Mouse (Mus musculus): ENCODE results near the gene Dad1.

Dad1 gene

DNA sequence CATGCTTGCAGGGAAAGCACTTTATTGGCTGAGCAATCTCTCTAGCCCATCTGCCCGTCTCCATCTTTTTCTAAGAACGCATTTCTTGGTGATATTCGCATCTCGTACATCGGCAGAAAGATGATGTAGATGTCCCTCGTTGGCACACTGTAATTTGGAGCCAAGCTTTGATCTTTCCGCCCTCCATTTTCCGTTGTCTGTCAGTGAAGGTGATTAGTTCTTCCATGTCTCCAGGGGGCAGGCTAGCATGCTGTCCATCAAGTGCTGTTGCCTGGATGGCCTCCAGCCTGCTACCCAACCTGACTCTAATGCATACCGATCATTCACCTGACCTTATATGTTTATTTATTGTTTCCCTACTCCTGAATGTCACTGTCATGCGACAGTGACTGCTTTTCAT is 50.1 kb downstream of the Dad1 start:
- DNase-seq = no peak

DNA sequence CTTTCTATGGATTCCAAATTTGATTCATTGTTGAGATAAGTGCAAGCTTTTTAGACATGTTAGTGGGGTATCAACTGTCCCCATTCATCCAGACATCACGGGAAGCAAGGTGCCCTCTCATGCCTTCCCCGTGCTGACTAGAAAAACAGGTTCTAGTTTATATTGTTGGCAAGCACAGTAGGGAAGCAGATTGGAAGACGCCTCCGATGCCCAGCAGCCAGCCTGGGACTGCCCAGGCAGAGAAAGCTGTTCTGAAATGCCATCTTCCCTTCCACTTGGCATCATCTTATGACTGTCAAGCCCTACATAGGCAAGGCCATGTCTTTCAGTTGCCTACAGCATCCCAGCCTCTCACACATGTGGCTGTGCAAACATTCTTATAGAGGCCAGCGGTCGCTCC is 50.7 kb downstream of the Dad1 start:
- DNase-seq = no peak

DNA sequence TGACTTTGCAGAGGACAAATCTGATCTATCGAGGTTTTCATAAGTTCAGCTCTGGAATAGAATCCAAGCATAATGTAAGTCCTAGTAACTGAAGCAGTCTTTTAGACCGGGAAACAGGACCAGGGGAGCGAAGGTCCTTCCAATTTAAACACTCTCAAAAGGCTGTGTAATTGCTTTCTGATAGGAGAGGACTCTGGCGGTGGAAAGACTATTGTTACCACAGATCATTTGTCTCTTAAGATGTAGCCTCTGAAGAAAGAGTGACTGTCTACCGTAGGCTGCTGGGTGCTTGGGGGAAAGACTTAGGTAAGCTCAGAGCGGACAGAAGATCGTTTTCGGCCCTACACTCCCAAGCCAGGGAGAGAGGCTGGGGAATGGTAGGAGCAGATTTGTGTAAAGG is 53.5 kb downstream of the Dad1 start:
- DNase-seq = no peak

DNA sequence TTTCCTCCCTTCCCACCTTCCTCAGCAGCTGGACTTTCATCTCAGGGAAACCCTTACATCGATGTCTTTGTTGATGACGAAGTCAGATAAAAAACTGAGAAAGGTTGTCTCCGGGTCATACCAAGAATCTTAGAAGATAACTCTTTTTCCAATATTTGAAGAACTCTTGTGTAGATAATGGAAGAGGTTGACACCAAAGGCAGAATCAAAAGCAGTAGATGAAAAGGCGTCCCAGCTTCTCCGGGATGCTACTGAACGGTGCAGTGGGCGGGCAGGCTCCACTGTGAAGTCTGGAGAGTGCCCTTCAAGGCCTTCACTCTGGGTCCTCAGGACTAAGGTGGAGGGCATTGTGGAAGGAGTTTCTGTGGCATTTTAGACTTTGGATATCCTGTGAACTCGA is 54.2 kb downstream of the Dad1 start:
- no peak for DNase-seq

DNA sequence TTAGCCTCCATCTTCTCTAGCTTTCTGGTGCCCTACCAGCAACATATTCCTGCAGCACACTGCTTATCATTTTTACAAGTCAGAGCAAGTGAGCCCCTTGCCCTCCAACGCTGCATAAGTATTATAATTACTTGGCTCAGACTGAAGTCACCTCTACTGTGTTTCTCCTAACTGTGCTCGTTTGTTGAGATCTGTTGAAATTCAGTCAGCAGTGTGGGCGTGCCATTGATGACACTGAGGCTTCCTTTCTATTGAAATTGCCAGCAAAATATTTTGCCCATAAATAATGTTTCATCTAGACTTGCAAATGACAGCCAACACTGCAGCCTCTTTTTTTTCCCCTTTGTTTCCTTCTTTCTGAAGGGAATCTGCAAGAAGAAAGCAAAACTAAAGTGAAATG is 56.2 kb downstream of the Dad1 start:
- no peak for DNase-seq

DNA sequence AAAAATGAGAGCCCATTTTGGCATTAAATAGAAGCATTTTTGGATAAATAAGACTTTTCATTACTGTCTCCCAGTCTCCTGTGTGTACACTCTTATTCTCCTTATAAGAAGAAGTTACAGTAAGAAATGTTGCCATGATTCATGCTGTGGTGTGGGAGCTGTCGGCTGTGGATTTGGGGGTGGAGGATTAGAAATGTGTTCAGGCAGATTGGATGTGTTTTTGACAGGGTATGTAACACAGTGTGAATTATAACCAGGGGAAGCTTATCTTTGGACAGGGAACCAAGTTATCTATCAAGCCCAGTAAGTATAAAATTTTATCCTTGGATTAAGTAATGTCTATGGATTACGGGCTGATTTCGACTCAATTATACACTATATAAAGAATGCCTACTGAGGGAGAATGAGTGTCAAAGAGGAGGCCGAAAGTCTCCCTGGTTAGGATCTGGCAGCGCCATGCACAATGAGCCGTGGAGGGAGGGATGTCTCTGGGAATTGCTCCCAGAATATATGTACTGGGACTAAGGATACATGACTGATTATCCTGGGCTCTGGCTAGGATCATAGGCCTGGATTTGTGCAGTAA is 58.0 kb downstream of the Dad1 start:
- no peak for DNase-seq

DNA sequence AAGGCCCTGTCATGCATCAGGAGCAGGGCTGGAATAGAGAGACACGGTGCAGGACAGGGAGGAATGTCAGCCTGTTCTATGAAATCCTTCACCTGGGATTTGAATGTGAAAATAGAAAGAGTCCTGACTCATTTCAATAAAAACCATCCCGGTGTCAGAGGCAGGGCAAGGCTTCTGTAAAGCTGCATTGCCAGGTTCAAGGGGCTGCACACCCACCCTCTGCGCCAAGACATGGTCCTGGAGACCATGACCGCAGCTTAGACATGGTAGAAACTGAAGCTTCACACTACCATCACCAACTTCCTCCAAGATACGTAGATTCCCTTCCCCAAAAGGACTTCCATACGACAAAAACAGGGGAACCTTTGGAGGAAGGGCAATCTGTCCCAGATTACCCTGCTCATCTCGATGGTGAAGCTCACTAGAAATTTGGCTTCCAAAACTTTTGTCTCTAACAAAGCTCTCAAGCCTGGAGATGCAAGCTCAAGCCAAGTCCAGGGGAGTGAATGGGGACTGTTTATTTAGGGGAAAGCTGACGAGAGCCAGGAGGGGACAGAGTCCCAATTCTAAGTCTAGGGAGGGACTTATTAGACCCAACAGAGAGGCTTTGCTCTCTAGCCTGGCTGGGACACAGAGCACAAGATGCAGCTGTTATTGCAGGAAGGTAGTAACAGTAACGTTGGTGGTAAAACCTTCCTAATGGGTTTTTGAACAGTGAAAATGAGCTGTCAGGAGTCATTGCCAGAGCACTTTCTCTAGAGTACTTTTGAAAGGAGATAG is 60.4 kb downstream of the Dad1 start:
- DNase-seq = no peak

DNA sequence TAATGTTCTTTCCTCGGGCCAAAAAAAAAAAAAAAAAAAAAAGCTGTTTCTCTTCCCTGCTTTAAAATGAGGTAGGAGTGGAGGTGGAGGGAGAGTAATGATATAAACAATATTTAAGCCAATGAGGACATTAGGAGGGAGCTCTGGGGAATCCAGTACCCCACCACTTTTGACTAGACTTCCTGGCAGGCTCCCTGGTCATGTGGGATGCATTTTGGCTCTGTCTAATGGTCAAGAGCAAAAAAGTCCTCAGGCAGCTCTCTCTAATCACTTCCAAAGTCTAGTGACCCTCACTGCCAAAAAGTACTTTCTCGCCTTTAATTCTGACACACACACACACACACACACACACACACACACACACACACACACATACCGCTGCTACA is 61.4 kb downstream of the Dad1 start:
- DNase-seq = peak in 1 of 2 experiments; percentile 50

DNA sequence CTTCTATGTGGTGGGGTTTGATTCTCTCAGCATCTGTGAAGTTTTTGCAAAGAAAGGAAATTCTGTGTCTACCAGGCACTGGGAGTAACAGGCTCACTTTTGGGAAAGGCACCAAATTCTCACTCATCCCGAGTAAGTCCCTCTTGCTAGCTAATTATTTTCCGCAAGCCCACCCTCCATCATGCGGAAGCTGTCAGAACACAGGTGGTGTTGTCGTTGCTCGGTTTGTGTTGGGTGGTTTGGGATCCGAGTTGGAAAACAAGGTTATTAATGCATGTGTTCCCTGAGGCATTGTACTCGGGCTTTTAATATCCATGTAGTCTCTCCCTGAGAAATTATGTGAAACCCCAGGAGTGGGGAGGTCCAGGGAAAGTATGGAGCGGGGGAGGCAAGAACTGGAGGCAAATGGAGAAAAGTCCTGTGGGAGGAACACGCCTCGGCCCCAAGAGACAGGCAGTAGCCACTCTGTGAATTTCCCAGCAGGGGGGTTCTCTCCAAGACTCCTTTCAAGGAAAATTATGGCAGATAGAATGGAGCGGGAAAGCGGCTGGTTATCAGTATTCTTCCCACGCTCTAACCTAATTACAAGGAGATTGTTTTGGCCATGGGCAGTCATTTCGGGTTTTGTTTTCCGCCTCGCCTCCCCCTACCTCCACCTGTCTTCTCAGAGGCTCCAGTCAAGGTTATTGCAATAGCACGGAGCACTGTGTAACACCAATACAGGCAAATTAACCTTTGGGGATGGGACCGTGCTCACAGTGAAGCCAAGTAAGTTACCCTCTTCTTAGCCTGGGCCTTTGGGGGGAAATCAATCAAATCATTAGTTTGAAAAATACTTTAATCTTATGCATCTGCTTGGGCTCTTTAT is 62.1 kb downstream of the Dad1 start:
- DNase-seq = no peak

DNA sequence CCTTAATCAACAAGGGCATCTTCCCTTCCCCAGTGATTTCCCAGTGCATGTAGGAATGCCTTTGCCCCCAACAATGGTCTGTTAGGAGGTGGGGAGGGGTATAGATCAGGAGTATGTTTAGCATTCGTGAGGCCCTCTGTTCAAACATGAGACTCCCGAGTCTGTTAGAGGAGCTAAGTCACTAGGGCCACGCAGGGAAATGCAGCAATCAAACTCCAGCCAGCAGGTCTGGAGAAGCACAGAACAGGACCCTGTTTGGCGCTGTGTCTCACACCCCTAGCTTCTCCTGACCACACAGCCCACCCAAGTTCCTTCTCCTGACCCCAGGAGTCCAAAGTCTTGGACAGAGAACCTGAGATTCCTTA is 62.9 kb downstream of the Dad1 start:
- DNase-seq = no peak

DNA sequence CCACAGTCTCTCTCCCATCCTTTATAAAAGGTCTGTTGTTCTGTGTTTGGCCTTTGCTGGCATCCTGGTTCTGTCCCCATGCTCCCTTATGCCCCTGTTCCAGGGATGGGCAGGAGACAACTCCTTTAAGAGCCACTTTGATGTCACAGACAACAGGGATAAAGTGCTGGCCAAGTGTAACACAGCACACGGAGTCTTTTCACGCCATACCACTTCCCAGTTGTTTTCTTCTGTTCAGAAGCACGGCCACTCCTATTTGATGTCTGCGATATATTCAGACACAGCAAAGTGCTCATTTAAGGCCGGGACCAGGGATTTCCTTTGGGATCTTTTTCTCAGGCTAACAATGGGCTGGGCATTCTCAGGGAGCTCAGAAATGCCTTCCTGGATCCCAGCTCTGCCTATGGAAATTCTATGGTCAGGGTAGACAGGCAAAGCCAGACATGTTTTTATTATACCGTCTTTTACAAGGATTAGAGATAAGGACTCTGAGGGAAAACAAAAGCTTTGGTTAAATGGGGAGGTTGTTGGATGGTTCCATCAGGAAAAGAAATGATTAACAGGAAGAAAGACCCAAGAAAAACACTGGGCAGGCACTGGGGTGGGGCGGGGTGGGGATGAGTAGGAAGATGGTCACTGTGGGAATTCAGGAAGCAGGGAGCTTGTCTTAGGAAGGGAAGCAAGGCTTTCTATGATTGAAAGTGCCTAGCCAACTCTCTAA is 63.4 kb downstream of the Dad1 start:
- DNase-seq = peak in 1 of 2 experiments; percentile 31

DNA sequence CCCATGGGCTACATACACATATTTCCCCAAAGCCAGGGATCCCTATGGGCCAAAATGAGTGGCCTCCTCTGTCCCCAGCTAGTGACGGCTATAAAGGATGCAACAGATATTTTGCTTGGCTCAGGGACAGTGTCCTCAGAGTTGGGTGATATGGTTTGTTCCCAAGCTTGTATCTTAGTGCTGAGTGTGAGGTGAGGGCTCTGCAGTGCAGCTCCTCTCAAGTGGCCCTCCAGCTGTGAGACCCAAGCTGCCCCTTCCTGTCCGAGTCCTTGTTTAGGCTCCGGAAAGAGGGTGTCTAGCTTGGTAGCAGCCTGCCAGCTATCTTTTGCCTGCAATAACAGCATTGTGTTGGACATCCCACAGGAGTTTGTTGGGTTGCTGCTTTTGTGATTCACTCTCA is 64.6 kb downstream of the Dad1 start:
- peak in 1 of 2 experiments; percentile 50 for DNase-seq

DNA sequence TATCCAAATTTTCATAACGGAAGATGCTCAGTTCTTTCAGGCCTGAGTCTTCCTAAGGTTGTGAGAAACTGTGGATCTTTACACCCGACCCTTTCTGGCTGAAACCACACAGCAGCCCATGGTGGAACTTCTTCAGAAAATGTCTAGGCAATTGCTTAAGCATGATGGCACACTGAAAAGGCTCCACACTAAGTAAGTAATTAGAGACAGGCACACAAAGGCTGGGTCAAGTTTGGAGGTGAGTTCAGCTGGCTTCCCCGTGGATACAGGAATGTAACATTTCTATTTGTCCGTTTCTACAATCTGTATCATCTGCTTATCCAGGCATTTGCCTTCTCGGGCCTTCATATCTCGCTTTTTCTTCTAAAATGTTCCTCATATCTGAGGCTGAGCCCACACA is 66.7 kb downstream of the Dad1 start:
- no peak for DNase-seq
